Mouse (Mus musculus) forebrain, embryonic 15.5 days (tissue): ENCODE results near the gene Gdf15. TPM values are rescaled to one million over a fixed set of nuclear protein-coding genes. Genes with fewer than 3 reads are reported as not detected.

ENCODE experiments used
- ATAC-seq: fragments of 200-750 bp; cut with Nextera tagmentation; replicated peaks from 2 replicates; pipeline ENCODE4 v1.8.0; 2017; ENCODE audit warnings: mild to moderate bottlenecking, moderate TSS enrichment, moderate library complexity
- H3K27ac ChIP-seq: fragments of 300-500 bp; sonication (generic); replicated peaks from 2 replicates; pipeline ENCODE4 v1.5.1; 2015; ENCODE audit warnings: mild to moderate bottlenecking, inconsistent platforms
- H3K27me3 ChIP-seq: fragments of 300-500 bp; sonication (generic); 2 replicates; pipeline ENCODE4 v1.6.1; 2015; ENCODE audit warnings: inconsistent platforms
- H3K36me3 ChIP-seq: fragments of 300-500 bp; sonication (generic); 2 replicates; pipeline ENCODE4 v1.6.1; 2015; ENCODE audit warnings: mild to moderate bottlenecking, inconsistent platforms
- H3K4me1 ChIP-seq: fragments of 300-500 bp; sonication (generic); 2 replicates; pipeline ENCODE4 v1.6.1; 2015; ENCODE audit warnings: inconsistent platforms
- H3K4me2 ChIP-seq: fragments of 300-500 bp; sonication (generic); replicated peaks from 2 replicates; pipeline ENCODE4 v1.6.1; 2015; ENCODE audit warnings: mild to moderate bottlenecking, inconsistent platforms
- H3K4me3 ChIP-seq: fragments of 300-500 bp; sonication (generic); 2 replicates; pipeline ENCODE4 v1.5.1; 2015; ENCODE audit warnings: mild to moderate bottlenecking, inconsistent platforms
- H3K9ac ChIP-seq: fragments of 300-500 bp; sonication (generic); replicated peaks from 2 replicates; pipeline ENCODE4 v1.6.1; 2015; ENCODE audit warnings: mild to moderate bottlenecking, inconsistent platforms
- H3K9me3 ChIP-seq: fragments of 300-500 bp; sonication (generic); 2 replicates; pipeline ENCODE4 v1.6.1; 2016; ENCODE audit warnings: inconsistent platforms
- WGBS: fragments of 180-500 bp; shearing (Covaris S2); methylation state at CpG from one replicate; pipeline ENCODE4 v1.1.7; 2015; ENCODE audit warnings: mixed read lengths; 5-methylcytosine and 5-hydroxymethylcytosine counted together
- polyA plus RNA-seq: library from polyadenylated mRNA; unstranded; fragments of >200 nt; fragmentation: Nextera tagmentation; extraction: Ambion mirVana; gene quantifications from 2 replicates; pipeline ENCODE4 v1.2.1, GENCODE M21; 2015

Gdf15 gene
- polyA plus RNA-seq, 1 experiment from 2014 or later, result not detected

DNA sequence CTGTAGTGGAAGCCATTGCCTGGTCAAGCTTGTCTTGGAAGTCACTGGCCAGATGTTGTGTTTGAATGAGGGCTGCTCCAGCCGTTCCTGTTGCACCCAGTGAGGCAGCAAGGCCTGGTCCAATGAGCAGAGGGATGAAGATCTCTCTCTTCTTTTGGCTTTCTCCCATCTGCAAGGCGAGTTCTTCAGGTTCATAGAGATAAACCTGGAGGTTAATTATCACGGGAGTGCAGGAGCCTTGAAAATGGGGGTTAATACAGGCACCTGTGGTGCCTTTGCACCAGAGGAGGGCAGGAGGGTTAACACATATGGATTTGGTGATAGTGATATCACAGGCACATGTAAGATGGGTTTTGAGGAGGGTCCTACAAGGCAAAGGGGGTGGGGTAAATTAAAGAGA, 10.0 kb downstream of the Gdf15 start:
- Histone ChIP-seq H3K27ac (no peak overlapping the region), H3K36me3 (no peaks in the 10 kb centered on the region), H3K4me1 (no peaks in the 10 kb centered on the region), H3K9me3 (no peaks in the 10 kb centered on the region), H3K9ac (no peak overlapping the region), H3K4me3 (no peak overlapping the region), H3K27me3 (0 out of 2 replicates have a peak, but pooled peaks cover 3% of the 10 kb centered on the region), H3K4me2 (no peak overlapping the region)
- ATAC-seq, result no peak
- 64% methylated on average over 3 of the region's 3 CpGs for WGBS

DNA sequence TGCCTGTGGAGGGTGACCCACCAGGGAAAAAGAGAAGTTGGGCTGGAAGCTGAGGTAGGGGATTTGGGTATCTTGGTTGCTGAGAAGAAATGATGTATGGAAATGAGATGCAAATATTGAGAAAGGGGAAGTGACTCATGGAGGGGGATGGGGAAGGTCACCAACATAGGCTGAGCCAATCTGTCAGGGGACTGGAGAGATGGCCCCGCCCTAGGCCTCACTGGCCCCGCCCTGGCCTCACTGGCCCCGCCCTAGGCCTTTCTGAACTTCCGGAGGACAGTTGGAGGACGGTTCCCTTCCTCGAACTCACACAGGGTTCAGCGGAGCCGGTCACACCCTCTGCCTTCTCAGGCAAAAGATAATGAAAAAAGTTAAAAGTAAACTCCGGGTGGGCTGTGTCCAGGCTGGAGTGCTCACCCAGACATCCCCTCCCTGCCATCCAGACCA, 13.3 kb downstream of the Gdf15 start:
- H3K9ac ChIP-seq, result no peak overlapping the region
- ATAC-seq, result no peak
- 0 out of 2 replicates have a peak, but pooled peaks cover 3% of the 10 kb centered on the region for H3K27me3 ChIP-seq
- no peaks in the 10 kb centered on the region for H3K9me3 ChIP-seq
- H3K27ac ChIP-seq, result no peak overlapping the region
- no peaks in the 10 kb centered on the region for H3K4me1 ChIP-seq
- no peaks in the 10 kb centered on the region for H3K36me3 ChIP-seq
- H3K4me2 ChIP-seq, result no peak overlapping the region
- 38% methylated on average over 9 of the region's 9 CpGs for WGBS
- H3K4me3 ChIP-seq, result no peak overlapping the region

DNA sequence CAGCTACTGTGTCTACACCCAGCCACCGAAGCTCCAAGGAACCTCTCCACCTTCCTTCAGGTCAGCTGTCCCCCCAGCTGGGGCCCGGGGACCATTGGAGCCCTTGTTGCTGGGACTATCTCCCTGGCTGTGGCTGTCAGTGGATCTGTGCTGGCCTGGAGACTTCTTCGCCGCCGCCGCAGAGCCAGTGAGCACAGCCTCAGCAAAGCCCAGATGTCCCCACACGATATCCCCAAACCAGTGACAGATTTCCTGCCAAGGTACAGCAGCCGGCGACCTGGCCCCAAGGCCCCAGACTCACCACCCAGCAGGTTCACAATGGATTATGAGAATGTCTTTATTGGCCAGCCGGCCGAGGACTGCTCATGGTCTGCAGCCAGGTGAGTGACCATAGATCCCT, 14.3 kb downstream of the Gdf15 start:
- no peak for ATAC-seq
- Histone ChIP-seq H3K27ac (no peak overlapping the region), H3K4me2 (no peak overlapping the region), H3K36me3 (no peaks in the 10 kb centered on the region), H3K27me3 (0 out of 2 replicates have a peak, but pooled peaks cover 3% of the 10 kb centered on the region), H3K9ac (no peak overlapping the region), H3K4me1 (no peaks in the 10 kb centered on the region), H3K9me3 (no peaks in the 10 kb centered on the region), H3K4me3 (no peak overlapping the region)
- WGBS, result 77% methylated on average over 11 of the region's 11 CpGs

DNA sequence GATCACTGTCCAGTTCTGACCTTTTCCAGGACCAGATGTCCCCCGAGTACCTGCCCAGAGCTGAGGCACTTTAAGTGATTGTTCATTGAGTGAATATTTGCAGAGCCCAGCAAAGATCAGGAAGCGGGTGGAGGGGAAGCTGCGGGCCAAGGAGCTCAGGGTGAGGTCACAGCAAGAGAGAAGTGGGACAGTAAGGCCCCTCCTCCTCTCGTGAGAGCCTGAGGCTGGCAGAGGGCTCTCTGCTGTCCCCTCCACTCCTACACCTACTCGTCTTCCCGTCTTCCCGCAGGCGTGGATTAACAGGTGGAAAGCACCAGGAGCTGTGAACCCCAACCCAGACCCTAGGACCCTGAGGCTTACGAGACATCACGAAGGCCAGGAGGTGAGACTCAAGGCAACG, 15.6 kb downstream of the Gdf15 start:
- 63% methylated on average over 11 of the region's 11 CpGs for WGBS
- Histone ChIP-seq H3K4me3 (no peak overlapping the region), H3K9ac (no peak overlapping the region), H3K4me1 (peaks cover 5% of the 10 kb centered on the region), H3K36me3 (no peaks in the 10 kb centered on the region), H3K4me2 (no peak overlapping the region), H3K27me3 (0 out of 2 replicates have a peak, but pooled peaks cover 1% of the 10 kb centered on the region), H3K9me3 (no peaks in the 10 kb centered on the region), H3K27ac (no peak overlapping the region)
- ATAC-seq, result no peak

DNA sequence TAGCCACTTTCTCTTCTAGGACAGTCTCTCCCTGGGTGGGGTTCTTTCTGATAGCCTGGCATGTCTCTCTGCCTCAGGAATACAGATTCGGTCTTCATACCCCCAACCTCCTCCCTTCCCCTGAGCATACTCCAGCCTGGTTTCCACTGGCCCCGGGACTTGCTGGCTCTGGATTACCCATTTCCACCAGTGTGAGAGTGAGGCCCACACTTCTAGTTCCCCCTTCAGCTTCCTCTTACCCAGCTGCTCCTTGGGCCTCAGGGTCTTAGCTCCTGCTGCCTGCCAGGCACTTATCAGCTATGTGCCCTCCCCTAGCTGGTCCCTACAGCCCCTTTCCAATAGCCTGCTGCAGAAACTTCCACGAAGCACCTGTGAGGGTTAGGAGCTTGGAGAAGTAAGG, 16.4 kb downstream of the Gdf15 start, which contains the start of gene Lrrc25:
TSS of gene Lrrc25 (plus strand) at position 262 of the 400 bp plus-strand sequence.
- no peak within 1 kb of the TSS for H3K9ac ChIP-seq
- H3K4me1 ChIP-seq, result peaks cover 12% of the 10 kb centered on the region
- H3K27ac ChIP-seq, result no peak within 1 kb of the TSS
- no peak for ATAC-seq
- H3K4me3 ChIP-seq, result no peak within 1 kb of the TSS
- H3K9me3 ChIP-seq, result no peaks in the 10 kb centered on the region
- H3K36me3 ChIP-seq, result no peaks in the 10 kb centered on the region
- no peaks in the 10 kb centered on the region; the same call in 1 of the 2 replicates for H3K27me3 ChIP-seq
- H3K4me2 ChIP-seq, result no peak within 1 kb of the TSS
- WGBS, result 84% methylated on average over 3 of the region's 3 CpGs

DNA sequence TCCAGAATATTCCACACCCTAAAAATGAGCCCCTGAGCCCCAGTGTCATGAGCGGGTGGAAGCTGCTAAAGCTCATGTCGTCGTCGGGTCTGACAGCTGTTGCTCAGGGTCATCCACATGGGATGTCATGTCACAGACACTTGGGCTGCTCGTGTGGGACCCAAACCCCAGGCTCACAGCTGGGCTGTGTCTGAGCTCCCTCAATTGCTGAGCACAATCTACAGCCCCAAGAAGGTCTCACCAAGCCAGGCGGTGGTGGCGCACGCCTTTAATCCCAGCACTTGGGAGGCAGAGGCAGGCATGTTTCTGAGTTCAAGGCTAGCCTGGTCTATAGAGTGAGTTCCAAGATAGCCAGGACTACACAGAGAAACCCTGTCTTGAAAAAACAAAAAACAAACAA, 17.0 kb downstream of the Gdf15 start:
- Histone ChIP-seq H3K27me3 (no peaks in the 10 kb centered on the region; the same call in 1 of the 2 replicates), H3K4me1 (peaks cover 19% of the 10 kb centered on the region), H3K4me2 (no peak overlapping the region), H3K27ac (no peak overlapping the region), H3K4me3 (no peak overlapping the region), H3K9ac (no peak overlapping the region), H3K36me3 (no peaks in the 10 kb centered on the region), H3K9me3 (no peaks in the 10 kb centered on the region)
- ATAC-seq, result no peak
- 90% methylated on average over 8 of the region's 8 CpGs for WGBS

DNA sequence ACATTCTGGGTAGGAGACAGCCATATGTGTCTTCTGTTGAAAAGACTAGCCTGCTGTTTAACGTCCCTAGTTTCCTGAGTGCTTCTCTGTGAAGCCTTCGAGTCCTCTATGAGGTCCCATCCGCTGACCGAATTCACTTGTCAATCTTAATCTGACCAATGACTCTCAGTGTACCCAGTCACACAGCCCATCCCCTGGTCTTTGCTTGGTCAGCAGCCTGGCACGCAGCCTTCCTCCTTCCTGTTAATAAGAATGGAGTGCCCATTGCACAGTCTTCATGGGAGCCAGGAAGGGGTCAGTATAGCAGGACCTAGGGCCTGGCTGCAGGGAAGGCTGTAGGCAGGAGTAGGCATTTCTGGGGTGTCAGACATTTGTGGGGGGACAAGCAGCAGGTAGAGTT, 17.8 kb downstream of the Gdf15 start:
- Histone ChIP-seq H3K9me3 (no peaks in the 10 kb centered on the region), H3K4me3 (no peak overlapping the region), H3K4me1 (peaks cover 27% of the 10 kb centered on the region), H3K27me3 (no peaks in the 10 kb centered on the region; the same call in 1 of the 2 replicates), H3K4me2 (no peak overlapping the region), H3K27ac (no peak overlapping the region), H3K36me3 (no peaks in the 10 kb centered on the region), H3K9ac (no peak overlapping the region)
- no peak for ATAC-seq
- 84% methylated on average over 5 of the region's 5 CpGs for WGBS

DNA sequence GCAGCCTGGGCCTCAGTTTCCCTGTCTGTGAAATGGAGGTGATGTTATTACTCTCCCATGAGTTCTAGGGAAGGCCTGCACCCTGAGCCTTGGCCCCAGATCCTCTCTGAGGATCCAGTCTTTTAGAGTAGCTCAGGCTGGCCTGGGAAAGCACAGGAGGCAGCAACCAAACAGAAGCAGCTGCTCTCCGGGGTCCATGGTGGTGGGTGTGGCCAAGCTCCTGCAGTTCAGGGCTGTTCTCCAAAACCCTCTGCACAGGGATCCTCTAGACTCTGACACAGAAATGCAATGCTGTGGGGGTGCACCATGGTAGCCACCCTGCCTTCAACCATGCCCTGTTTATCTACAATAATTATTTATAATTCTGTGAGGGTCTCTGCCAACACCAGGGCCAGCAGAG, 18.5 kb downstream of the Gdf15 start:
- H3K4me3 ChIP-seq, result no peak overlapping the region
- 0% methylated on average over 1 of the region's 1 CpGs for WGBS
- no peak overlapping the region for H3K27ac ChIP-seq
- H3K27me3 ChIP-seq, result peaks cover 4% of the 10 kb centered on the region; the same call in 1 of the 2 replicates
- no peak overlapping the region for H3K9ac ChIP-seq
- H3K9me3 ChIP-seq, result no peaks in the 10 kb centered on the region
- H3K4me2 ChIP-seq, result no peak overlapping the region
- no peaks in the 10 kb centered on the region for H3K36me3 ChIP-seq
- peaks cover 33% of the 10 kb centered on the region for H3K4me1 ChIP-seq
- no peak for ATAC-seq

DNA sequence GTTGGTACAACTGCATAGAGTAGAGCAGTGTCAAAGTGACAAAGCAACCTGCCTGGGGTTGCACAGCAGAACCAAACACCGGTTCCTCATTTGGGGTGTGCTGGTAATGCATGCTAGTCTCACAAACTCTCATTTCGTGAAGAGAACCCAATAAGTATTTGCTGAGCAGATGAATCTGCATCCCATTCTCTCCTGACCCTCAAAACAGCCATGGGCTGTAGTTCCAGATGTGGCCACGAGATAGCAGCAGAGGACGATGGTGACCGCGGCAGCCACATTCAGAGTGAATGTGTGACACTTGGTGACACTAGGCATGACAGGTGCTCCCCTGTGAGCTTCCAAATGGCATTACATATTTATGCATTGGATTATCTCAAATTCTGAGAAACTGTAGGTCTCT, 20.4 kb downstream of the Gdf15 start:
- H3K36me3 ChIP-seq, result no peaks in the 10 kb centered on the region
- H3K27me3 ChIP-seq, result peaks cover 4% of the 10 kb centered on the region; the same call in 1 of the 2 replicates
- H3K4me1 ChIP-seq, result peaks cover 49% of the 10 kb centered on the region
- H3K4me3 ChIP-seq, result peak overlapping the region; percentile 32
- peak overlapping the region; percentile 32; the same call in 1 of the 2 replicates for H3K9ac ChIP-seq
- 0% methylated on average over 6 of the region's 6 CpGs for WGBS
- H3K9me3 ChIP-seq, result no peaks in the 10 kb centered on the region
- peak overlapping the region; percentile 39 for H3K27ac ChIP-seq
- ATAC-seq, result 0 out of 2 replicates have a peak, but pooled peaks have one; percentile 3
- peak overlapping the region; percentile 63 for H3K4me2 ChIP-seq

DNA sequence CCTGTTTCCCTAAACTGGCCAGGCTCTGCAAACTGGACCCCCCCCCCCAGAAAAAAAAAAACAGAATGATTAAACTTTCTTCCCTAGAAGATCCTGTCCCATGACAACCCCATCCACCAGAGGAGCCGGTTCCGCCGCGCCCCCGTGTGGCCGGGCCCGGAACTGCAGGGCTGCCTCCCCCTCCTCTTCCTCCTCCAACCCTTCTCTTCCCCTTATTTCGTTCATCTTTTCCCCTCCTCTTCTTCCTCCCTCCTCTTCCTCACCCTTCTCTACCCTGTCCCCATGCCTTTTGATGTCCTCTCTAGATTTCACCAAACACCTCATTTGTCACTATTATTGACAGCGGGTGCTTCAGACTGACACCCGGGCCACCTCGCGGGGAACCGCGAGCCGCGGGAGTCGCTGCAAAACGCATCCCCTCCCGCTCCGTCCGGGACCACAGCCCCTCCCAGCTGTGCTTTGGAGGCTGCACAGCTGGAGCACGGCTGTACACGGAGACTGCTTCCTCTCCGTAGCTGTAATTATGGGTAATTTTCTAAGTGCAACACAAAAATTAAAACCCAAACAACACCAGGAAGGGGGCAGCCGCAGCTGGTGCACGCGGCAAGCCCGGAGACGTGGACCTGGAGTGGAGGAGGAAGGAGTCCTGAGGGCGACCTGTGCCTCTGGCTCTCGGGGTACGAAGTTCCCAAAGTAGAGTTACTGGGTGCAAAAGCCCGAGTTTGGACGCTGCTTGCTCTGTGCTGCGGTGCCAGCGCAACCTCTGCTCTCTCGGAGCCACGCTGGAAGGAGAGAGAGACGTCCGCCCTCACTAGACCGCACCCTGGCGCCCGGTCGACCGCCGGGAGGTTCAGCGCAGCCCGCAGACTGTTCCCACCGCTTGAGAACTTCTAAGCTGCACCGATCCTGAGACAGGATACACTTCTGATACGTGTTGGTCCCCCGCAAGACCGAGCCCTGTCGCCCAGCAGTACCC, 21.2 kb downstream of the Gdf15 start:
- H3K27me3 ChIP-seq, result peaks cover 4% of the 10 kb centered on the region; the same call in 1 of the 2 replicates
- peak; percentile 11; the same call in 1 of the 2 replicates for ATAC-seq
- peak overlapping the region; percentile 63 for H3K4me2 ChIP-seq
- peak overlapping the region; percentile 57 for H3K27ac ChIP-seq
- peak overlapping the region; percentile 32 for H3K4me3 ChIP-seq
- H3K36me3 ChIP-seq, result no peaks in the 10 kb centered on the region
- peak overlapping the region; percentile 32 for H3K9ac ChIP-seq
- no peaks in the 10 kb centered on the region for H3K9me3 ChIP-seq
- WGBS, result under 1% methylated on average over 54 of the region's 54 CpGs
- peaks cover 53% of the 10 kb centered on the region for H3K4me1 ChIP-seq

DNA sequence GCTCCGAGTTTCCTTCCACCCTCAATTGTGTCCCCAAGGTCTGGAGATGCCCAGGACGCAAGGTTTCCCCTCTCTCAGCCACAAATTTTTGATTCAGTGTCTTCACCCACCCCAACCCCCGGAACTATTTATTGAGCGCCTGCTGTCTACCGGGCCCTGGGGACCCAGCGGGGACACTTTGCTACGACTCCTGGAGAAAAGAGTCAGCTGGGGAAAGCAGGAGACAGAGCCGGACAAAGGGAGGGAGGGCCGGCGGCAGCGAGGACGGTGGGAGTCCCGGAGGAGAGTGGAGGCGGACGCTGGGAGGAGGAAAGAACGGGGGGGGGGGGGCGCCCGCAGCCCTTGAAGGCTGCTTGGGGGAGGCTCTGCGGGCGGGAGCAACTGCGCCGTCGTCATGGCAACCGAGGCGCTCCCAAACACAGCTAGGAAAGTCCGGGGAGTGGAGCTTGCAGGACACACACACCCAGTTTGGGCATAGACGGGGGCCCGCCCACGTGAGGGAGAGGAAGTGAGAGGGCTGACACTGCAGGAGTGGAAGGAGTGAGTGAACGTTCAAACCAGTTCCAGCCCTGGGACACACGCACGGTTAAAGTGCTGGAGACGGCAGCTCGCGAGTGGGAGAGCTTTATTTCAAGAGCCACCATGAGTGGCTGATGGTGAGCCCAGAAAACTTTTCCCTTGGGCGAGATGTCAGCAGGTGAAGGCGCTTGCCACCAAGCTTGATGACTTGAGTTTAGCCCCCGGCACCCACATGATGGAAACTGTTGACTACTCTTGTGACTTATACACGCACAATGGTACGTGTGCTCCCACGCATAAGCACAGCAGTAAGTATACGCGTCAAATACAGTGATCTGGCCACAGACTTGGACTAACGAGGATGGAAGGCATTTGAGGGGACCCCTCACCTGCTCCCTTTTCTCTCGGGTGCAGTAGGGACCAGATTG, 22.1 kb downstream of the Gdf15 start:
- Histone ChIP-seq H3K4me3 (peak overlapping the region; percentile 37), H3K27ac (peak overlapping the region; percentile 70), H3K9ac (peak overlapping the region; percentile 36), H3K4me1 (peaks cover 53% of the 10 kb centered on the region), H3K27me3 (peaks cover 4% of the 10 kb centered on the region; the same call in 1 of the 2 replicates), H3K4me2 (peak overlapping the region; percentile 63), H3K36me3 (no peaks in the 10 kb centered on the region), H3K9me3 (no peaks in the 10 kb centered on the region)
- peak; percentile 25 for ATAC-seq
- 1% methylated on average over 42 of the region's 45 CpGs for WGBS
